ENCODE assay signal across 20 mouse cellular contexts in the genomic region with DNA sequence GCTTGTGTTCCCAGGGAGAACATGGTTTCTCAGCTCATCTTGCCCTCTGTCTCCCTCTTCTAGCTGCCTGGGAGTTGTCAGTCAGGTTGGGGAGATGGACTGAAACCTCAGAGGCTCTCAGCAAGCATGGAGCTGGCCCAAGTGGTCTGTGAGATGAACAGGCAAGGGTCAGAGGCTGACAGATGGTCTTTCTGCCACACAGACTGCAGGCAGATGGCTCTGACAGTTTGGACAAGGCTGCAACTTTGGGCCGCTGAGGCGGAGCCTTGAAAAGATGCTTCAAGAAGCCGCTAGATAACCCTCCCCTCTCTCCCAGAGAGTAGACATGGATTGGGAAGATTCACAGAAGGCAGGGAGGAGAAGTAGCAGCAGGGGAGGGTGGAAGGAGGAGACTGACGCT.
DNase-seq lines count a peak whose midpoint lies in the region; ATAC-seq lines count a peak whose summit lies in the region.
"Had no signal": no experiment of that assay in that cellular context is flagged by ENCODE, and none has a peak within 500 bp of the region (broad histone marks: within the 10 kb centered on the region; RNA-seq: fewer than 3 reads in every experiment).

No protein-coding gene starts in this region.

- no peak overlapping the region for H3K4me3 ChIP-seq in hindbrain, embryonic 10.5 days
- no peak overlapping the region for H3K4me3 ChIP-seq in hindbrain, embryonic 13.5 days
- H3K4me3 ChIP-seq: embryonic facial prominence, embryonic 10.5 days; erythroblast, embryonic 14.5 days; limb, embryonic 10.5 days; midbrain, embryonic 12.5 days; neural tube, embryonic 12.5 days had no signal

- WGBS in hindbrain, embryonic 10.5 days: 61% methylated on average over 4 of the region's 4 CpGs
- WGBS in hindbrain, embryonic 13.5 days: 61% methylated on average over 4 of the region's 4 CpGs

- peaks cover 17% of the 10 kb centered on the region for H3K4me1 ChIP-seq in hindbrain, embryonic 10.5 days (replicated peaks)
- H3K4me1 ChIP-seq in hindbrain, embryonic 13.5 days (replicated peaks): no peaks in the 10 kb centered on the region; the same call in 1 of the 2 replicates
- H3K4me1 ChIP-seq: embryonic facial prominence, embryonic 10.5 days; limb, embryonic 10.5 days; midbrain, embryonic 12.5 days; neural tube, embryonic 12.5 days had no signal

- no peaks in the 10 kb centered on the region for H3K9me3 ChIP-seq in hindbrain, embryonic 10.5 days
- no peaks in the 10 kb centered on the region for H3K9me3 ChIP-seq in hindbrain, embryonic 13.5 days
- H3K9me3 ChIP-seq: embryonic facial prominence, embryonic 10.5 days; limb, embryonic 10.5 days; midbrain, embryonic 12.5 days; neural tube, embryonic 12.5 days had no signal

- H3K27me3 ChIP-seq in hindbrain, embryonic 10.5 days (ENCODE audit: insufficient read depth, poor library complexity, severe bottlenecking): no peaks in the 10 kb centered on the region
- no peaks in the 10 kb centered on the region for H3K27me3 ChIP-seq in hindbrain, embryonic 13.5 days
- H3K27me3 ChIP-seq: midbrain, embryonic 12.5 days; neural tube, embryonic 12.5 days had no signal

- no peak overlapping the region for H3K4me2 ChIP-seq in hindbrain, embryonic 13.5 days
- H3K4me2 ChIP-seq: midbrain, embryonic 12.5 days; neural tube, embryonic 12.5 days had no signal

- ATAC-seq in hindbrain, embryonic 13.5 days (ENCODE audit: low FRiP score): no peak
- ATAC-seq: forebrain, embryonic 16.5 days; Patski had no signal

- no peaks in the 10 kb centered on the region for H3K36me3 ChIP-seq in hindbrain, embryonic 10.5 days
- H3K36me3 ChIP-seq in hindbrain, embryonic 13.5 days: no peaks in the 10 kb centered on the region
- H3K36me3 ChIP-seq: embryonic facial prominence, embryonic 10.5 days; limb, embryonic 10.5 days; midbrain, embryonic 12.5 days; neural tube, embryonic 12.5 days had no signal

- no peak overlapping the region for H3K9ac ChIP-seq in hindbrain, embryonic 13.5 days
- H3K9ac ChIP-seq: liver, embryonic 14.5 days; midbrain, embryonic 12.5 days; neural tube, embryonic 12.5 days had no signal

- peak overlapping the region; percentile 17; the same call in 1 of the 2 replicates for H3K27ac ChIP-seq in hindbrain, embryonic 10.5 days
- H3K27ac ChIP-seq in hindbrain, embryonic 13.5 days: no peak overlapping the region
- H3K27ac ChIP-seq: embryonic facial prominence, embryonic 10.5 days; limb, embryonic 10.5 days; liver, embryonic 14.5 days; midbrain, embryonic 12.5 days; neural tube, embryonic 12.5 days had no signal

- DNase-seq in hindbrain, embryonic 10.5 days (ENCODE audit: low spot score): peak; percentile 25
- DNase-seq in right cerebral cortex, postnatal 10 days (ENCODE audit: low spot score in 2 of 2): peak; percentile 23 to 44
- DNase-seq in right cerebral cortex, postnatal 36 days (ENCODE audit: low spot score in 2 of 2): no peak
- DNase-seq in cerebellum, adult 9-11 months: peak; percentile 77
- DNase-seq in ovary, postnatal 14 days (ENCODE audit: low spot score): no peak
- DNase-seq in liver: no peak
- DNase-seq: gastrocnemius, postnatal 10 days; kidney, adult 8-10 months; kidney, postnatal 36 days; lung, postnatal 14 days; thymus, postnatal 25 days had no signal

Comparison
In these comparisons a context has a peak if more than half of its experiments do, and no peak if none do; other contexts are left out.
1. DNase-seq: peak in hindbrain, embryonic 10.5 days (single experiment), right cerebral cortex, postnatal 10 days (2 of 2) and cerebellum, adult 9-11 months (single experiment); none in right cerebral cortex, postnatal 36 days (0 of 2), ovary, postnatal 14 days (single experiment) and liver (single experiment).